Mouse (Mus musculus) neural tube, embryonic 15.5 days (tissue): ENCODE measurements around the gene Kcnj15. TPM values are rescaled to one million over a fixed set of nuclear protein-coding genes. Genes with fewer than 3 reads are reported as not detected.

Experiments used
- ATAC-seq: fragments of 200-750 bp; cut with Nextera tagmentation; 2 replicates; pipeline ENCODE4 v1.8.0; 2017; ENCODE audit warnings: mild to moderate bottlenecking, moderate TSS enrichment, moderate library complexity; ENCODE audit not compliant: low FRiP score
- H3K27ac ChIP-seq: fragments of 300-500 bp; sonication (generic); replicated peaks from 2 replicates; pipeline ENCODE4 v1.5.1; 2015; ENCODE audit warnings: mild to moderate bottlenecking, inconsistent platforms
- H3K27me3 ChIP-seq: fragments of 300-500 bp; sonication (generic); replicated peaks from 2 replicates; pipeline ENCODE4 v1.6.1; 2015; ENCODE audit warnings: inconsistent platforms
- H3K36me3 ChIP-seq: fragments of 300-500 bp; sonication (generic); 2 replicates; pipeline ENCODE4 v1.6.1; 2015; ENCODE audit warnings: inconsistent platforms
- H3K4me1 ChIP-seq: fragments of 300-500 bp; sonication (generic); 2 replicates; pipeline ENCODE4 v1.6.1; 2015; ENCODE audit warnings: inconsistent platforms
- H3K4me2 ChIP-seq: fragments of 300-500 bp; sonication (generic); 2 replicates; pipeline ENCODE4 v1.6.1; 2015; ENCODE audit warnings: inconsistent platforms, mild to moderate bottlenecking, moderate library complexity
- H3K4me3 ChIP-seq: fragments of 300-500 bp; sonication (generic); replicated peaks from 2 replicates; pipeline ENCODE4 v1.5.1; 2015; ENCODE audit warnings: mild to moderate bottlenecking, inconsistent platforms
- H3K9ac ChIP-seq: fragments of 300-500 bp; sonication (generic); replicated peaks from 2 replicates; pipeline ENCODE4 v1.6.1; 2015; ENCODE audit warnings: mild to moderate bottlenecking, inconsistent platforms
- H3K9me3 ChIP-seq: fragments of 300-500 bp; sonication (generic); replicated peaks from 2 replicates; pipeline ENCODE4 v1.6.1; 2016; ENCODE audit warnings: inconsistent platforms
- WGBS: fragments of 180-500 bp; shearing (Covaris S2); methylation state at CpG from one replicate; pipeline ENCODE4 v1.1.7; 2015; ENCODE audit warnings: mixed read lengths; 5-methylcytosine and 5-hydroxymethylcytosine counted together
- polyA plus RNA-seq: library from polyadenylated mRNA; unstranded; fragments of >200 nt; fragmentation: Nextera tagmentation; extraction: Ambion mirVana; gene quantifications from 2 replicates; pipeline ENCODE4 v1.2.1, GENCODE M21; 2015

Kcnj15 gene
- polyA plus RNA-seq, 1 experiment from 2014 or later: 0.15 TPM

GRCm38 (mm10) chr16:95223435-95223834 lies 33.9 kb upstream of the Kcnj15 start:
- peaks cover 8% of the 10 kb centered on the region; the same call in 1 of the 2 replicates for H3K4me1 ChIP-seq
- H3K27me3 ChIP-seq: no peaks in the 10 kb centered on the region
- H3K36me3 ChIP-seq: no peaks in the 10 kb centered on the region
- H3K4me2 ChIP-seq: no peak overlapping the region
- H3K4me3 ChIP-seq: no peak overlapping the region
- ATAC-seq: no peak
- WGBS: 91% methylated on average over 8 of the region's 8 CpGs
- no peak overlapping the region for H3K27ac ChIP-seq
- H3K9me3 ChIP-seq: no peaks in the 10 kb centered on the region
- no peak overlapping the region for H3K9ac ChIP-seq

GRCm38 (mm10) chr16:95225285-95225684 lies 32.1 kb upstream of the Kcnj15 start:
- H3K4me1 ChIP-seq: peaks cover 8% of the 10 kb centered on the region; the same call in 1 of the 2 replicates
- 67% methylated on average over 7 of the region's 7 CpGs for WGBS
- H3K4me2 ChIP-seq: no peak overlapping the region
- H3K27ac ChIP-seq: no peak overlapping the region; the same call in 1 of the 2 replicates
- H3K4me3 ChIP-seq: no peak overlapping the region
- H3K9me3 ChIP-seq: no peaks in the 10 kb centered on the region
- no peak for ATAC-seq
- no peaks in the 10 kb centered on the region for H3K27me3 ChIP-seq
- no peak overlapping the region for H3K9ac ChIP-seq
- no peaks in the 10 kb centered on the region for H3K36me3 ChIP-seq

GRCm38 (mm10) chr16:95231768-95232167 lies 25.6 kb upstream of the Kcnj15 start:
- Histone ChIP-seq H3K9me3 (no peaks in the 10 kb centered on the region), H3K36me3 (no peaks in the 10 kb centered on the region), H3K4me3 (no peak overlapping the region), H3K4me1 (peaks cover 8% of the 10 kb centered on the region; the same call in 1 of the 2 replicates), H3K9ac (no peak overlapping the region), H3K27ac (no peak overlapping the region), H3K4me2 (no peak overlapping the region), H3K27me3 (no peaks in the 10 kb centered on the region)
- 89% methylated on average over 4 of the region's 4 CpGs for WGBS
- no peak for ATAC-seq

- Histone ChIP-seq H3K36me3 (no peaks in the 10 kb centered on the region), H3K27ac (no peak overlapping the region), H3K4me3 (no peak overlapping the region), H3K4me2 (no peak overlapping the region), H3K4me1 (no peaks in the 10 kb centered on the region), H3K9ac (no peak overlapping the region), H3K9me3 (no peaks in the 10 kb centered on the region), H3K27me3 (no peaks in the 10 kb centered on the region)
- no peak for ATAC-seq
- 83% methylated on average over 2 of the region's 2 CpGs for WGBS
Measured at GRCm38 (mm10) chr16:95234891-95235548, 22.3 kb upstream of the Kcnj15 start.

- Histone ChIP-seq H3K27ac (no peak overlapping the region), H3K4me3 (no peak overlapping the region), H3K36me3 (no peaks in the 10 kb centered on the region), H3K4me2 (no peak overlapping the region), H3K9me3 (no peaks in the 10 kb centered on the region), H3K27me3 (no peaks in the 10 kb centered on the region), H3K9ac (no peak overlapping the region), H3K4me1 (no peaks in the 10 kb centered on the region)
- 85% methylated on average over 7 of the region's 7 CpGs for WGBS
- ATAC-seq: no peak
Measured at GRCm38 (mm10) chr16:95239209-95239925, 18.0 kb upstream of the Kcnj15 start.

- H3K36me3 ChIP-seq: no peaks in the 10 kb centered on the region
- no peak overlapping the region for H3K9ac ChIP-seq
- 73% methylated on average over 5 of the region's 5 CpGs for WGBS
- H3K27me3 ChIP-seq: no peaks in the 10 kb centered on the region
- no peak overlapping the region for H3K27ac ChIP-seq
- no peak overlapping the region for H3K4me2 ChIP-seq
- H3K4me3 ChIP-seq: no peak overlapping the region
- ATAC-seq: no peak
- H3K9me3 ChIP-seq: no peaks in the 10 kb centered on the region
- no peaks in the 10 kb centered on the region for H3K4me1 ChIP-seq
Measured at GRCm38 (mm10) chr16:95240688-95241087, 16.7 kb upstream of the Kcnj15 start.

- Histone ChIP-seq H3K4me3 (no peak overlapping the region), H3K27ac (no peak overlapping the region), H3K4me1 (no peaks in the 10 kb centered on the region), H3K9ac (no peak overlapping the region), H3K9me3 (no peaks in the 10 kb centered on the region), H3K36me3 (no peaks in the 10 kb centered on the region), H3K27me3 (no peaks in the 10 kb centered on the region), H3K4me2 (no peak overlapping the region)
- 79% methylated on average over 4 of the region's 4 CpGs for WGBS
- no peak for ATAC-seq
Measured at GRCm38 (mm10) chr16:95241581-95241980, 15.8 kb upstream of the Kcnj15 start.

- no peaks in the 10 kb centered on the region for H3K27me3 ChIP-seq
- H3K9me3 ChIP-seq: no peaks in the 10 kb centered on the region
- H3K36me3 ChIP-seq: no peaks in the 10 kb centered on the region
- H3K9ac ChIP-seq: no peak overlapping the region
- no peak overlapping the region for H3K4me2 ChIP-seq
- no peak for ATAC-seq
- no peak overlapping the region for H3K4me3 ChIP-seq
- WGBS: 88% methylated on average over 4 of the region's 4 CpGs
- H3K4me1 ChIP-seq: no peaks in the 10 kb centered on the region
- H3K27ac ChIP-seq: no peak overlapping the region
Measured at GRCm38 (mm10) chr16:95242114-95242513, 15.2 kb upstream of the Kcnj15 start.

GRCm38 (mm10) chr16:95243401-95243800 lies 14.0 kb upstream of the Kcnj15 start:
- H3K4me3 ChIP-seq: no peak overlapping the region
- H3K9ac ChIP-seq: no peak overlapping the region
- H3K27ac ChIP-seq: no peak overlapping the region
- no peaks in the 10 kb centered on the region for H3K9me3 ChIP-seq
- no peaks in the 10 kb centered on the region for H3K4me1 ChIP-seq
- no peak overlapping the region for H3K4me2 ChIP-seq
- no peak for ATAC-seq
- no peaks in the 10 kb centered on the region for H3K27me3 ChIP-seq
- no peaks in the 10 kb centered on the region for H3K36me3 ChIP-seq
- WGBS: 86% methylated on average over 1 of the region's 1 CpGs

- H3K4me1 ChIP-seq: no peaks in the 10 kb centered on the region
- no peak overlapping the region for H3K4me3 ChIP-seq
- ATAC-seq: no peak
- WGBS: 86% methylated on average over 12 of the region's 12 CpGs
- no peaks in the 10 kb centered on the region for H3K27me3 ChIP-seq
- H3K36me3 ChIP-seq: no peaks in the 10 kb centered on the region
- H3K27ac ChIP-seq: no peak overlapping the region
- H3K9me3 ChIP-seq: no peaks in the 10 kb centered on the region
- H3K9ac ChIP-seq: no peak overlapping the region
- H3K4me2 ChIP-seq: no peak overlapping the region
Measured at GRCm38 (mm10) chr16:95244626-95245303, 12.6 kb upstream of the Kcnj15 start.

GRCm38 (mm10) chr16:95245499-95245898 lies 11.9 kb upstream of the Kcnj15 start:
- H3K27me3 ChIP-seq: no peaks in the 10 kb centered on the region
- H3K4me3 ChIP-seq: no peak overlapping the region
- no peak overlapping the region for H3K4me2 ChIP-seq
- no peaks in the 10 kb centered on the region for H3K36me3 ChIP-seq
- WGBS: 93% methylated on average over 3 of the region's 3 CpGs
- no peak overlapping the region for H3K9ac ChIP-seq
- no peak for ATAC-seq
- no peaks in the 10 kb centered on the region for H3K9me3 ChIP-seq
- no peaks in the 10 kb centered on the region for H3K4me1 ChIP-seq
- H3K27ac ChIP-seq: no peak overlapping the region

- 84% methylated on average over 5 of the region's 5 CpGs for WGBS
- Histone ChIP-seq H3K9me3 (no peaks in the 10 kb centered on the region), H3K27me3 (no peaks in the 10 kb centered on the region), H3K4me2 (no peak overlapping the region), H3K27ac (no peak overlapping the region), H3K4me1 (no peaks in the 10 kb centered on the region), H3K36me3 (no peaks in the 10 kb centered on the region), H3K4me3 (no peak overlapping the region), H3K9ac (no peak overlapping the region)
- ATAC-seq: no peak
Measured at GRCm38 (mm10) chr16:95248646-95249045, 8.7 kb upstream of the Kcnj15 start.
